Mouse (Mus musculus) common myeloid progenitor, adult 5-6 weeks (primary cell): ENCODE measurements around the gene Gm21887. TPM values are rescaled to one million over a fixed set of nuclear protein-coding genes. Genes with fewer than 3 reads are reported as not detected.

Experiments used
- total RNA-seq: library from RNA; stranded (forward); fragments of 200-1000, 187-1606 nt; gene quantifications from 2 replicates; pipeline ENCODE4 v1.2.3, GENCODE M21; 2017

Gene Gm21887
- total RNA-seq, 1 experiment from 2014 or later, result 116 TPM

Other genes with a start within 250 kb of the Gm21887 start
- gene 4933400A11Rik, start 230.0 kb upstream of the Gm21887 start, total RNA-seq, result not detected in 2 replicates